Mouse (Mus musculus) testis, adult 2 months (tissue): ENCODE results near the gene Nuak1.

Experiments
- CTCF ChIP-seq: fragments of 200-500 bp; IDR thresholded peaks from 2 replicates; pipeline ENCODE4 v1.5.1; 2012; ENCODE audit warnings: low read depth, mild to moderate bottlenecking, inconsistent platforms, low read length, moderate library complexity; ENCODE audit not compliant: control insufficient read depth, insufficient read depth, insufficient replicate concordance
- POLR2A ChIP-seq: fragments of 200-500 bp; IDR thresholded peaks from 2 replicates; pipeline ENCODE4 v1.6.1; 2012; ENCODE audit warnings: low read depth, mild to moderate bottlenecking, inconsistent platforms, low read length, moderate library complexity; ENCODE audit not compliant: control insufficient read depth

- TF ChIP-seq POLR2A (no peak), CTCF (no peak)
Measured at GRCm38 (mm10) chr10:84386214-84386613, 54.2 kb downstream of the Nuak1 start.
